14 mouse cellular contexts compared by ENCODE assay signal in genomic region chr7:141570625-141571295, GRCm38 (mm10).
"Had no signal": no experiment of that assay in that cellular context is flagged by ENCODE, and none has a peak within 500 bp of the region (broad histone marks: within the 10 kb centered on the region; RNA-seq: fewer than 3 reads in every experiment).

No protein-coding gene starts in this region.

- H3K36me3 ChIP-seq: midbrain, embryonic 12.5 days; neural tube, embryonic 13.5 days had no signal

- H3K27me3 ChIP-seq: limb, embryonic 13.5 days; liver, embryonic 15.5 days; midbrain, embryonic 12.5 days; neural tube, embryonic 13.5 days had no signal

- DNase-seq: kidney, postnatal 14 days; left cerebral cortex, postnatal 4 days; lung, embryonic 14.5 days; retina, postnatal 1 day; right cerebral cortex, postnatal 4 days; spleen, adult 18-20 months; thymus, adult 18-20 months; thymus, postnatal 14 days had no signal

- H3K27ac ChIP-seq: limb, embryonic 13.5 days; liver, embryonic 15.5 days; midbrain, embryonic 12.5 days; neural tube, embryonic 13.5 days had no signal

- H3K9ac ChIP-seq: limb, embryonic 13.5 days; liver, embryonic 15.5 days; lung, embryonic 14.5 days; midbrain, embryonic 12.5 days; neural tube, embryonic 13.5 days had no signal

- H3K9me3 ChIP-seq: limb, embryonic 13.5 days; liver, embryonic 15.5 days; midbrain, embryonic 12.5 days; neural tube, embryonic 13.5 days had no signal

- H3K4me2 ChIP-seq: limb, embryonic 13.5 days; liver, embryonic 15.5 days; lung, embryonic 14.5 days; midbrain, embryonic 12.5 days; neural tube, embryonic 13.5 days had no signal

- H3K4me3 ChIP-seq: limb, embryonic 13.5 days; liver, embryonic 15.5 days; midbrain, embryonic 12.5 days; neural tube, embryonic 13.5 days had no signal

- ATAC-seq: intestine, postnatal 0 days; midbrain, embryonic 16.5 days had no signal
